Mouse (Mus musculus) layer of hippocampus, adult 2 months (tissue): ENCODE measurements at regions not wholly inside any gene's neighbourhood (a gene's known extent, or its start where the extent isn't known, plus 50 kb on each side); places are given as distances from the start of the nearest gene placed in this dataset.
"Not testable (repeated sequence)": the region's sequence is repeated elsewhere in the genome, so short reads cannot be mapped to it uniquely, and the experiment has no call there.

Experiments
- DNase-seq, 2 experiments: peaks; one replicate each; pipeline ENCODE4 v3.0.0; 2022; ENCODE audit warnings: low spot score in 2 of 2
- H3K27ac ChIP-seq: fragments of 200-600 bp; 2 replicates; pipeline ENCODE4 v1.8.1; 2022
- H3K4me3 ChIP-seq: fragments of 200-600 bp; 2 replicates; pipeline ENCODE4 v1.8.1; 2022; ENCODE audit warnings: mild to moderate bottlenecking
- CTCF ChIP-seq: fragments of 200-600 bp; conservative IDR thresholded peaks from 2 replicates; pipeline ENCODE4 v1.8.1; 2022; ENCODE audit warnings: antibody characterized with exemption, mild to moderate bottlenecking, moderate library complexity

GRCm38 (mm10) chr4:67301740-67302139 is 474.4 kb downstream of the Tlr4 start:
- Histone ChIP-seq H3K27ac (no peak overlapping the region), H3K4me3 (no peak overlapping the region)
- DNase-seq: no peak
- TF ChIP-seq CTCF: no peak

DNA sequence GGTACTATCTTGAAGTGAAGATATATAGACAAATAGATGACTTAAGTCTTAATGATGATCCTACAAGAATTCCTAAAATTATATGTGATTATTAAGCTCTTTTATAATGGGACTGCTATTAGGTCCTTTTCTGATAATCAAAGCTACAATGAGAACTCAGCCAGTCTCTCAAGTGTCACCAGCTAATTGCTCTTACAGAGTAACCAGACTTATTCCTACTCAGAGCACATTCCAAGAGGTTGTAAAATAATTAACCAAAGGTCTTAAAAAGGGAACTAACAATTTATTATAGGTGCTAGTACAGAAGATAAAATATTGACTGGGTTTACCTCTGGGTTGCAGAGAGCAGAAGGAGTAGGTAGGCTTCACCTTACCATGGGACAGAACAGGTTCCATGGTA is 492.7 kb downstream of the Tlr4 start:
- H3K4me3 ChIP-seq, DNase-seq, H3K27ac ChIP-seq: not testable (repeated sequence)
